Mouse (Mus musculus) skeletal muscle tissue, adult 2 months (tissue): ENCODE data around the gene Kcnk5.

ENCODE experiments used
- DNase-seq: peaks from one replicate; pipeline ENCODE4 v3.0.0-alpha.2; 2012; ENCODE audit warnings: low read depth, low spot score

Kcnk5 gene

DNA sequence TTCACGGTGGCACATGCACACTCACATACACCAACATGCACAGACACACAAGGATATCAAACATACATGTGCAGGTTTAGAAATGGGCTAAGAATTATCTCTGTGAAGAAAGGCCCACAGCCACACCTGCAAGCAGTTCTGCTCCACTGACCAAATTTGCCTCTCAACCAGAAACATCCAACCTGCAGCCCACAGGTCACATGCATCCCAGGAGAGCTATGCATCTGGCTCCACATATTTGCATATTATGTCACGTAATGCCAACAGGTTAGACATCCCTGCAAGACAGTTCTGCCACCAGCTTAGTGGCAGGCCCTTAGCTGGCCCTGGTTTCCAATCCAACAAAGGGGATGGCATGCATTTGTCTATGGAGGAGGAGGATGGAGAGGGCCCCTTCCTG is 13.6 kb downstream of the Kcnk5 start:
- no peak for DNase-seq

DNA sequence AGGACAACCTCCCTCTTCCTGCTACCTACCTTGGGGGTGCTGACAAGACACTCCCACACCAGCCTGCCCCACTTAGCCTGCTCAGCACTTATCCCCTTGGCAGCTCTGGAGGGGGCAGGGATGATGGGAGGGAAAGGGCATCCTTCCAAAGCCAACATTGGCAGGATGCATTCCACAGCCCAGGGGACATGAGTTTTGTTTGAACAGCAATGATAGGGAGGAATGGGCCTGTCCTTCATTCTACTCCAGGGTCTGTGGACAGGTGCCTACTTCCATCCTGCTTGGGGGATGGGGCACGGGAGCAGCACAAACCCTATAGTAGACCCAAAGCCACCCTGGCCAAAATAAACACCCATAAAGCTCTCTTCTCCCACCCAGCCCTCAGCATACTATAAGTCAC is 16.2 kb downstream of the Kcnk5 start:
- no peak for DNase-seq

DNA sequence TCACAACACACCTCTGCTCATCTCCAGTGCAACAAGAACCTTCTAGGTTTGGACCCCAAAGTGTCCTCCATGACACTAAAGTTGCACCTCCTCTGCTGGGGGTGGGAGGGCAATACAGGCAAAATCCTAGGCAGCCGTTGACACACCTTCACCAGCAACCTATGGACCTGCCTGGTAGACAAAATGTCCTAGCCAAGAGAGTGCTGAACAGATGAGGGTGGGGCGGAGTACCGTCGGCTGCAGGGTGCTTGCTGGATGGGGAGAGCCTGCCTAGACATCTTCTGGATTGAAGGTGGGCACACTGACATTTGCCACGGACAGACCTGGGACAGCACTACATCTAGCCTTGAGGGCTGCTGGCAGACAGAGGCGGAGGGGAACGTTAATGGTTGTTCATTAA is 17.2 kb downstream of the Kcnk5 start:
- DNase-seq: no peak

DNA sequence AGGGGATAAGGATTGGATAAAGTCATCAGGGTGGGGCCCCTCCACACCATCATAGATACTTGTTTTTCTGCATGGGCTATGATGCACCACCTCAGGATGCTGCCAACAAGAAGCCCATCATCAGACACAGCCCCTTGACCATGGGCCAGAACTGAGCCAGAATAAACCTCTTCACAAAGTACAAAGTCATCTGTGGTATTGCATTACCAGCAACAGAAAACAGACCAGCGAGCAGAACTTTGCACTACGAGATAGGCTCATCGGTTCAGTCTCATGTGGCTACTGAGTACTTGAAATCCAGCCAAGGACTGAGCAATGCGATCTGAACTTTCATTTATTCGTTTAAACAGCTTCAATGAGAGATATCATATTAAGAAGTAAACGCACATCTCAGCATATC is 18.9 kb downstream of the Kcnk5 start:
- DNase-seq: peak; percentile 78

DNA sequence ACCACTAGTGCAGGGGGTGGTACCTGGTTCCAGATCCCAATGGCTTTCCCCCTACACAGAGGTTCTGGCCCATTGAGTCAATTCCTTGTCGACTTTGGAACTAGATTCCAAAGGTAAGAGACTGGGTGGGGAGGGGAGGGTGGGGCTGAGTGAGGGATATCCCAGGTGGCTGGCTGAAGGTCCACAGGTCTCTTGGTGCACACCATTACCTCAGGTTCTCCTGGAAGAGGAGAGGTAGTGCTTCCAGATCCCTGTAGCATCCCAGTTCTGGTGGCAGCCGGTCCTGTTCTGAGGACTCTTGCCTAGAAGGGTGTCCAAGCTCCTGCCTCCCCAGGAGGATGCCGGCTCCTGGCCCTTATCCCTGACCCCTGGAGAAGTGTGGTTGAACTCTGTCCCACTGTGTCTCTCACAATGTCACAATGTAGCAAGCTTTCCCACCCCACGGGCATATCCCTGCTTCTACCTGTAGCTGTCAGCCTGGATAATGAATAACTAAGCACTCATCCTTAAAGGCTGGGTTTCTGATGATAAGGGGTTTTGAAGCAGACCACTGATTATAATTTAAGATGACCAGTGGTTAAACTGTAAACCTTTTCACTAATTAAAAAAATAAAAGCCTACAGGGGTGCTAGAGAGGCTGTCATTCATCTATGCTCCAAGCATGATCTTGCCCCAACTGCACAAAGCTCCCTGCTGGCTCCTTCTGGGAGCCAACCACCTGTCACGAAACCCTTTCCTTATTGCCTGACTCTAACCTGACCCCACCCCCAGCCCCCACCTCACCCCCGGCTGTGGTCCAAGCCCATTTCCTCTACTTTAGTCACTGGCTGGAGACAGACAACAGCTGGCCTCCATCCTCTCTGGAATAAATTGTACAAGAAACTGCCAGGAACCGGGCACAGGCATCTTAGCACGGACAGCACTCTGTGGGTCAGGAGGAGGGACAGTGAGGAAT is 22.6 kb downstream of the Kcnk5 start:
- DNase-seq: no peak

DNA sequence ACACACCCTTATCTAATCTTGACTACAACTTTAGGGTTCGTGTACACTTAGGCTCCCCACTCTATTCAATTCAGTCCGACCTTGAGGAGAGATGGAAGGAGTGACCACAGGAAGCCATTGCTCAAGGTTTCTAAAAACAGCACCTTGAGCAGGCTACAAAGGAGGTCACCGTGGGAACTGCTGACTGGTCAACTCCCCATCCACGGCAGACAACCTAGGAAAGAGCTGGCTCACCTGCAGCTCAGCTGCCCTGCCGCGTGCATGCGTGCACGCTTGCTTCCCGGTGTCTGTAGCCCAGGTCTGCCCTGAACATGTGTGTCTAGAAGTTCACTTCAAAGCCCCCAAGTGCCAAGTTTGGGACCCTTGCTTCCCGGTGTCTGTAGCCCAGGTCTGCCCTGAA is 24.0 kb downstream of the Kcnk5 start:
- DNase-seq: no peak

DNA sequence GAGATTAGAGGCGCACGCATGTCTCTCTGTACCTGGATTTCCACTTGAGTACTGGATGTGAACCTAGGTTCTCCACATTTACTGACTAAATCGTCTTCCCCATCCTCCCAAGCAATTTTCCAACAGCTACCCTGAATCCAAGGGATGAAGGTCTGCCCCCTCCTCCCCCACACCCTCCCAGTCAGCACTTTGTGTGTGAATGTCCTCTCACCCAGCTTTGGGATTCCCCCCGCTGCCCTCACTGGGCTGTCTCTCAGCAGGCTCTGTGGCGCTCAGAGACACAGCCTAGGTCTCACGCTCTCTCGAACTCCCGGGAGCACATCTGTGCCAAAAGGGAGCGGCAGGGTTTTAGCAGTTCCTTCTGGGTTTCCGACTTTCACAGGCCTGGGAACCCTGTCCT is 25.9 kb downstream of the Kcnk5 start:
- DNase-seq: no peak

DNA sequence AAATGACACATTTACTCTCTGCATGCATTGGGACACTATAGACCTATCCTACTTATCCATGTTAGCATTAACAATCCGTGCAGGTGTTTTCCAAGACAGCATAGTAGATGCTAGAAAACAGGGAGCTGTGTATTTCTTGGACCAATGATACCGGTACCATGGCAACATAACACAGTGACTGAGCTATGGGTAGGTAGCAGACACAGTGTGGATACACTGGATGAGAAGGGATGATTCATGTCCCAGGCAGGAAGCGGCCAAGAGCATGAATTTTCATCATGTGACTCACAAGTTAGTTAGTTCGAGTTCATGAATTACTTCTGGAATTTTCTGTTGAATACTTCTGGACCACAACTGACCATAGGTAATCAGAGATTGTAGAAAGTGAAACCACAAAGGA is 26.7 kb downstream of the Kcnk5 start:
- no peak for DNase-seq

DNA sequence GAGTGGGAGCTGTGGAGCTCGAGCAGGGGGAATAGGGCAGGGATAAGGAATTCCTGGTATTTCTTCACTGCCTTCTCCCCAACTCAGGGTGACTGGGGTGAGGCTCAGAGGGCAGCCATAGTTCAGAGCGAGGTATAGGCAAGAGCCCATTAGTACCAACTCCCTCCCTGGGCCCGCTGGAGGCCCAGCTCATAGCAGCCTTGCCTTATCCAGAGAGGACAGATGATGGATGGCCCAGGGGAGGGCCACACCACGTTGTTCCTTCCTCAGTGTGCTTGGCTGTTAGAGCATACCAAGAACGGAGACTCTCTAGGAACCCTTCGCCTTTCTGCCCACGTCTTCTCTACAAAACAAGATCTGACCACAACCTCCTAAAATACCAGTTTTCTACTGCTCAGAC is 27.4 kb downstream of the Kcnk5 start:
- DNase-seq: no peak

DNA sequence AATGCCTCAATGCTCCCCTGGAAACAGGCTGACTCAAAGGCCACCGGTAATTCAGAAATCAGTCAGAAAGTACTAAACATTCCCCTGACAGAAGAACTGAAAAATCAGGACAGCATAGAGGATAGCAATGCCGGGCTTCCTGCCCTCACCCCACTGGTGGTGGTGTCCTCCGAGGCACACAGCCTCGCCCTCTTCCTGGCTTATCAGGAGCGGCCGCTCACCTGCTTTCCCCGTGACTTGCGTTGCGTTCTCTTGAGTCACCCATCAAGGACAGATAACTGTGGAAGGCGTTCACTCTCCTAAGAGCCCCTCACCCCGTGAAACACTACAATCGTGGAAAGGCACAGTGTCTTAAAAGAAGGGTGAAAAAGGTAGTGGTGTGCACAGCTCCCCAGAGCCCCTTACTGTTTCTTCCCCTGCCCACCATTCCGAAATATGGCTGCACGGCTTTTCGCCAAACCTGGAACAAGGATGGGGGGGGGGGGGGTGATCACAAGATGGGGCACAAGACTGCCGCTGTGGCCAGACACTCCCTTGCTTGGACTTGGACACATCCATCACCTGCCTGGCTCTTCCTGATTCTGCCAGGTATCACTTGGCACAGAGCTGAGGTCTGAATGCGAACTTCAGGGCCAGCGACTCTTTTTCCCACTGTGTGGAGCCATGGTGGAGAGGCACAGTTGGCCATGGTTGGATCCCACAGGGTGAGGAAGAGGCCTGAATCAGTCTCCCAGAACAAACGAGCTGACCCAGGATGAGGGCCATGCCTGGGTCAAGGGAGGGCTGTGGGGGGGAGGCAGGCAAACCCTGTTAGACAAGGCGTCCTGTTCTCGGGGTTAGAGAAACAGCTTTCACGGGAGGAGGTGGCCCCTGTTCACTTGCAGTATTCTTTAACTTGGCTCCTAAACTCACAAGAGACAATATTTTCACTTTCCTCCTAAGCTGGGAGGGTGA is 32.2 kb downstream of the Kcnk5 start:
- DNase-seq: no peak

DNA sequence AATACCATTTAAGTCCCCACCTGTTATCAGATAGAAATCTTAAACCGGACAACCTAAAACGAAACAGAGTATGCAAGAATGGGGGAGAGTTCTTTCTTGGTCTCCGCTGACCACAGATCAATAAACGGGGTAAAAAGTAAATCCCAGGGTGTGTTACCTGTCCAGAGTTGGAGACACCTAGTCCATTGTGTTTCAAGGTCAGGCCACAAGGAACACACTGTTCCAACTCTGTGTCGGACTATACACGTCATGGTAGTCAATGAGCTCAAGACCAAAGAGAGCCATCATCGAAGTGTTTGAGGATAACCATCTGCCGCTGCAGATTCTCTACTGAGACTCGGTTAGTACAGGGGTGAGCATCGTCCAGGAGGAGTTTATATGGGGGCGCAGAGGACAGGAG is 33.1 kb downstream of the Kcnk5 start:
- no peak for DNase-seq

DNA sequence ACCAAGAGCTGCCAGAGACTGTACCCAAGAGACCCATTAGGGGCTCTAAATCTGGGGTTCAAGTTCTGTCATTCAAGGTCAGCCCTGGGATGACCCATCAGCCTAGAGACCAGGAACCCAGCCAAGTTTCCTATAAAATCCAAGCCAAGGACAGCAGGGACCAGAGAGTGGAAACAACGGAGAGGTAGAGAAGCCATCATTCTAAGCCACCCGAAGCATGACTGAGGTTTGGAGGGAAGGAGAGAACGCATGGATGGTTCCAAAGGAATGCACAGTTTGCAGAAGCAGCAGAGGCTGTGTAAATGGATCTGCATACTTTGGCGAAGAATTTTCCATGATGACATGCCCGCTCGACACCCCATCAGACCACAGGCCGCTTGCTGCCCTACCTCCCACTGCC is 33.8 kb downstream of the Kcnk5 start:
- no peak for DNase-seq

DNA sequence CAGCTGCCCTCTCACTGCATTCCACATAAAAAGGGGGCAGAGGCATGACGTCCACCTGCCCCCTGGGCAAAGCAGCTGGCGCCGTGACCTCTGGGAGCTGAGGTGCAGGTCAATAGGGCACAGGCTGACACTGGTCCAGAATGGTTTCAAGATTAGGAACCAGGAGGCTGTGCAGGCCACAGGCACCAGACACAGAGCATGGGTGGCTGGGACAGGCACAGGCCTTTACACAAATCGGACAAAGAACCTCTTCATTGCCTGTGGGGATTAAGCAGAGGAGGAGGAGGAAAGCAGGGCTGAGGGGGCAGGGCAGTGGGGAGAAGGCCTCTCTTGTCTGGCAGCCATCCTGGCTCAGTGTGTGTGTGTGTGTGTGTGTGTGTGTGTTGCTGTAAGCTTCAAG is 37.5 kb downstream of the Kcnk5 start:
- DNase-seq: no peak

DNA sequence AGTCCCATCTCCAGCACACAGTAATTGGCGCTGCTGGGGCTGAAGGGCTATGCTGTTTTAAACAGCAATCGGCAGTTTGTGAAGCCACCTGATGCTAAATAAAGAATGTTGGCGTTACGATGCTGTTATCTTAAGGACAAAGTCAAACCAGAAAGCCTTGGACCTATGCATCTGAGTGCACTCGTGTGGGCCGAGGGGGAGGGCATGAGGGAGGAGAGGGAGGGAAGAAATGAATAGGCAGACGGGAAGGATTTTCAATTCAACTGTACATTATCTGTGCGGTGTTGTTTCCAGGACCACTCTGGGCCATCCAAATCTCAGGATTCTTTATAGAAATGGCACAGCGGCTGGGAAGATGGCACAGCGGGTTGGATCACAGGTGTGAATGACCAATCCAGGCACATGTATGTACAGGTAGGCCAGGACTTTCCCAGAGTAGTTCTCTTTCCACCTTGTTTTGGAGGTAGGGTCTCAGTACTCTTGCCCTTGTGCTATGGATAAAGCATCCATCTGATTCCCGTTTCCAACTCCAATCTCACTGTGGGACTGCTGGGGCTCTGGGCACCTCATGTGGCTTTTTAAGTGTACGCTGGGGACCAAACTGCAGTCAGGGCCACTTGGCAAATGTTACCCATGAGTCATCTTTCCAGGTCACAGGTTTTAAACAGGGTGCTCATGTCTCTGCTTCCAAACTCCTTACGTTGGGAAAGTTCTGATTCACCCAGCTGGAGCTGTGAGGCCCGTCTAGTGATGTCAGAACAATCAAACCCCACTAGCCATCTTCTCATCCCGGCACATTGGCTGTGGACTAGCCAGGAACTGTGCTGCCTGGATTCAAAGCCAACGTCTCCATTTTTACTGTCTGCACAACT is 42.9 kb downstream of the Kcnk5 start, which contains the start of gene Saysd1:
Gene Saysd1, minus strand, starts transcription at position 51 of the 872 bp plus-strand sequence.
- no peak for DNase-seq

DNA sequence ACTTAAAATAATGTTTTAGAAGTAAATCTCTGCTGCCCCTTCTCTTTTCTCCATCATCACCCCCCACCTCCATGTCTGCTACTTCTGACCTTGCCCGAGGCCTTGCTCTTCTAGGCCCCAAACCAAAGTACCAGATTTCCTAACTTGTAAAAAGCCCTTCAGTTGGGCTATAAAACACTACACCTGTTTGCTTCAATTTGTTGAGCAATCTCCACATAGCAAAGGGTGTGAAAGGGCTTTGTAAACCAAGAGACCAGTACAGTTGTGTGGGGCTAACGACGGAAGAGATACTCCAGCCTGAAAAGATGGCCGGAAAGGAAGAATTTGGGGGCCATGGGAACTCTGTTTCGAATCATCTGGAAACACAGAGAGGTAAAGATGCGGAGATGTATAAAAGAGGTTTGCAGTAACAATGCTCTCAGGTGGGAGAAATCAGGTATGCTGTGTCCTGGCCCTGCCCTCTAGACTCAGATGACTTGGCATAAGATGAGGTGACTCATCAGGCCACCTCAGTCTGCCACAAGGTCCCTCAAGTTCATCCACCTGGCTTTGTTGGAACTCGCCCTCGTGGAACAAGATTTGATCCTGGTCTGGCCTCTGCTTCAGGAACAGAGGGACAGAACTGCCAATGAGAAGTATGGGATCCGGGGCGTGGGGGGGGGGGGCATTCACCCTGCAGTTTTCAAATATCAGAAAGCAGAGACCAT is 46.5 kb downstream of the Kcnk5 start:
- no peak for DNase-seq

DNA sequence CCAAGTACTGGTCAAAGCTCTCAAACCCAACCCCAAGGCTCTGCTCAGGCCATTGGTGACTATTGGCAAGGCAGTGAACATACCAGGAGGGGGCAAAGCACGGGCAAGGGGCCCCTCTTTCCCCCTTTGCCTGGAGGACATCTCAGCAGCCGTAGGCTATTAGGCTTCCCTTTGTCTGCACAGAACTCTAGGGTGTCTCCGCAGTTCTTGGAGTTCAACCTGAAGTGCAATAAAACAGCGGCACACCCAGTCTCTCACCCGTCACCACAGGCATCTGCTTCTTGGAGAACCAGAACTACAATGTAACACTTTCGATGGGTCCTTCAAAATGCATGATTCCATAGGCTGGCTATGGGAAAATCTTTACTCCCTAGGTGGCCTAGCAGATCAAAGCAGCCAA is 53.4 kb downstream of the Kcnk5 start:
- DNase-seq: no peak

DNA sequence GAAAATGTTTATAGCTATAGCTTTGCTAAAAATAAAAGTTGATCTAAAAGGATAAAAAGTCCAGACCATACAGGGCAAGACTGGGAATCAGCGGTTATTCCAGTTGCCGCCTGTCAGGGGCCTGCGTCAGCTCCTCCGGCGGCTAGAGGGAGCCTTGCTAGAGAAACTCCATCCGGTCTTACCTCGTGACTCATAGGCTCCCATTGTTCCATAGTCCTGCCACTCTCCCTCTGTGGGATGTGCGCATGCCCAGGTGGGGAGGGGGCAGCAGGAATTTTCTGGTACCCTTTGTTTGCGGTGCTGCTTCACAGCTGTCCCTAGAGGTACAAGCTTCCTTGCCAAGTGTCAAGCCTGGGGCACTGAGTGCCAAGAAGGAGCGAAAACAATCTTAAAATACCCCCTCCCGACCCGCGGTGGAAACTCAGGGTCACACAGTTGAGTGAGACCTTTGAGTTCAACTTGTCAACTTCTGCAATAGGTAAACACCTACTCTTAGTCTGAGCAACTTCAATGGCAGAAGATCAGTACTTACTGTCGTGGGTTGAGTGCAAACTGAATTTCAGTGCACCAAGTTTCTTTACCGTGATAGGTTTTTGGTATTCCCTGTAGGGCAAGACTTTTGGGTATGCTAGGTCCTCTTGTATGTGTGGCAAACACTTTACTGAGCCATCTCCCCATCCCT is 54.1 kb downstream of the Kcnk5 start:
- DNase-seq: no peak

DNA sequence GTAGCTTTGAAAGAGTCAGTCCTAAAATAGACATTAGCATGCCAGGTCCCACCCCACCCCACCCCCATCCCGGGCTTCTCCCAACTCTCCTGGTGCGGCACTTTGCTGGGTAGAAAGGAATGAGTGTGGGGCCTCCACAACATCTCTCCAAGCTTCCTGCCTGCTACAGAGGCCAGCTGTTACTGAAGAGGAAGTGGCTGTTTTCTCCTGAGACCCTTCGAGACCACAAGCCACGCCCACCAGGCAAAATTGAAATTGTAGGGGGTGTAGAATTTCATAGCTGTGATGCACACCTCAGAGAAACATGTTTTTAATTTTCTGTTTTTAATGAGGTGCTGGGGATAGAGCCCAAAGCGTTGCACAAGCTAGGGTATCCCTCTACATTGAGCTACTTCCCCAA is 60.7 kb downstream of the Kcnk5 start:
- no peak for DNase-seq

DNA sequence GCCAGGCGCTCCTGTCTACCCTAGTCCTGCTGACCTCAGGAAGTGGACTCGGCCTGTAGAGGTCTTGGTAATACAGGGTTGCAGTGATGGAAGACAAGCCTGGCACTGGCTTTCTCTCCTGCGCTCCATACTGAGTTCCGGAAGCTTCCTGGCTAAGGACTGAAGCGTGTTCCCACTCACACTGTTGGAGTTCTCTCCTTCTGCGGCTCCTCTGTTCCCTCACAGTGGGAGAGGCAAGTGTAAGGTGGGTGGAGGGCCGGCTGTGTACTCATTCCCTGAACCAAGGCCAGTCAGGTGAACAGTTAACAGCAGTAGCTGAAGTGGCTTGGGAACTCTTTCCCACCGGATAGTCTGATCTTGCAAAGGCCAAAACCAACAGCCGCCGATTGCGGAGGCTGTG is 61.6 kb downstream of the Kcnk5 start:
- DNase-seq: no peak

DNA sequence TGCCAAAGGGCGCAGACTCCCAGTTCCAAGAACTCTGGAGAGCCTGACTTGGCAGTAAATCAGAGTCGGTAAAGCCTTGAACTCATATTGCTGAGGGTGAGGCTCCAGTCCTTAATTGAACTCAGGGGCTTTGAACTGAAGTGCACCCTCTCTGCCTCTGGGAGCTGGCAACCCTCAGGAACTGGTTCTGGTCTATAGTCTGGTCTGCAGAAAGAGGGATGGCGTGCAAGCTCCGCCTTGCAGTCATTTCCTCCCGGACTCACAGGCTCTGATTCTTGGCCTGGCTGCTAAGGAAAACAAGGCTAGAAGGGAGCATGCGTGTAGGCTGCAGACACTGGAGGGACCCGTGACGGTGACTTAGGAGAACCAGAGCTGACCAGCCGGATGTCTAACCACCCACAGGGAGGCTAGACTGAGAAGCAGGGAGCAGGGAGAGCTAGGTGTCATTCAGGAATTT is 65.4 kb downstream of the Kcnk5 start:
- DNase-seq: no peak
